Mouse (Mus musculus): ENCODE measurements around the gene Tmem200a. TPM values are rescaled to one million over a fixed set of nuclear protein-coding genes. Genes with fewer than 3 reads are reported as not detected.

Tmem200a gene
- total and polyA plus RNA-seq, 3 experiments: not detected

GRCm38 (mm10) chr10:25876809-25877208 lies 202.0 kb downstream of the Tmem200a start:
- H3K9me3 ChIP-seq (replicated peaks; ENCODE audit: low read length): no peaks in the 10 kb centered on the region
- in situ Hi-C loops (cut with MboI; ENCODE audit: low pct_ligation_motif_present, low pct_unique_long_range_greater_than_20kb, low sequenced_read_pairs) (no loop called here), dilution Hi-C loops (cut with MboI; ENCODE audit: extremely low pct_ligation_motif_present, extremely low pct_unique_long_range_greater_than_20kb, low sequenced_read_pairs) (no loop called here)
- no peak overlapping the region for H3K4me2 ChIP-seq (ENCODE audit: insufficient read depth, low read depth, poor library complexity, severe bottlenecking)
- H3K36me3 ChIP-seq (replicated peaks in 1 of 2; ENCODE audit: control insufficient read depth in 1 of 2, insufficient read depth in 1 of 2, low read length in 1 of 2): no peaks in the 10 kb centered on the region
- no peak for DNase-seq (ENCODE audit: extremely low read depth)
- H3K4me1 ChIP-seq (ENCODE audit: control insufficient read depth in 1 of 2, insufficient read depth in 2 of 2): peaks cover 0 to 5% of the 10 kb centered on the region in 2 experiments; a peak in 1 of 4 replicates
- no peaks in the 10 kb centered on the region for H3K27me3 ChIP-seq (replicated peaks)
- no peak overlapping the region for H3K9ac ChIP-seq (ENCODE audit: insufficient read depth, low read depth)
- H3K27ac ChIP-seq (ENCODE audit: insufficient read depth, low read depth): no peak overlapping the region
- no peaks in the 10 kb centered on the region for H3K79me2 ChIP-seq (replicated peaks; ENCODE audit: control insufficient read depth, extremely low read depth, insufficient read depth, poor library complexity, severe bottlenecking)
- no peak overlapping the region for H3K4me3 ChIP-seq (replicated peaks in 1 of 3; ENCODE audit: low read depth in 2 of 3, low read length in 2 of 3, poor library complexity in 1 of 3)
- TF ChIP-seq MYC (IDR thresholded peaks at IDR 0.05; ENCODE audit: low read depth, low read length) (no peak), ZC3H11A (IDR thresholded peaks at IDR 0.05; ENCODE audit: low read depth, low read length) (no peak), GABPA (IDR thresholded peaks at IDR 0.05; ENCODE audit: insufficient replicate concordance, low read depth, low read length) (no peak), USF2 (conservative IDR thresholded peaks at IDR 0.05; ENCODE audit: low read depth, low read length) (no peak), MAZ (IDR thresholded peaks at IDR 0.05; ENCODE audit: low read depth, low read length) (no peak), POLR2A (IDR thresholded peaks at IDR 0.05; ENCODE audit: low read depth, low read length) (no peak), MEF2A (IDR thresholded peaks at IDR 0.05; ENCODE audit: borderline replicate concordance, low read depth, low read length) (no peak), NELFE (IDR thresholded peaks at IDR 0.05; ENCODE audit: low read depth, low read length) (no peak), CTCF (conservative IDR thresholded peaks at IDR 0.05 in 1 of 2, IDR thresholded peaks at IDR 0.05 in 1 of 2; ENCODE audit: low read depth in 2 of 2, low read length in 2 of 2) (no peak), ZNF384 (IDR thresholded peaks at IDR 0.05; ENCODE audit: low read depth, low read length) (no peak), POLR2AphosphoS2 (IDR thresholded peaks at IDR 0.05; ENCODE audit: low read depth, low read length) (no peak), E2F4 (IDR thresholded peaks at IDR 0.05; ENCODE audit: insufficient replicate concordance, low read depth, low read length) (no peak), USF1 (IDR thresholded peaks at IDR 0.05; ENCODE audit: low read depth, low read length) (no peak), MXI1 (IDR thresholded peaks at IDR 0.05; ENCODE audit: low read depth, low read length) (no peak), SIN3A (IDR thresholded peaks at IDR 0.05; ENCODE audit: low read length) (no peak), CHD1 (IDR thresholded peaks at IDR 0.05; ENCODE audit: low read depth, low read length) (no peak), ZMIZ1 (IDR thresholded peaks at IDR 0.05; ENCODE audit: low read depth, low read length) (no peak), RAD21 (IDR thresholded peaks at IDR 0.05; ENCODE audit: low read depth, low read length) (no peak)

GRCm38 (mm10) chr10:25868739-25869138 lies 210.1 kb downstream of the Tmem200a start:
- Histone ChIP-seq H3K4me1 (ENCODE audit: control insufficient read depth in 1 of 2, insufficient read depth in 2 of 2) (no peaks in the 10 kb centered on the region), H3K4me2 (ENCODE audit: insufficient read depth, low read depth, poor library complexity, severe bottlenecking) (no peak overlapping the region), H3K27ac (ENCODE audit: insufficient read depth, low read depth) (no peak overlapping the region), H3K27me3 (replicated peaks) (no peaks in the 10 kb centered on the region), H3K36me3 (replicated peaks in 1 of 2; ENCODE audit: control insufficient read depth in 1 of 2, insufficient read depth in 1 of 2, low read length in 1 of 2) (no peaks in the 10 kb centered on the region), H3K9ac (ENCODE audit: insufficient read depth, low read depth) (no peak overlapping the region), H3K4me3 (replicated peaks in 1 of 3; ENCODE audit: low read depth in 2 of 3, low read length in 2 of 3, poor library complexity in 1 of 3) (no peak overlapping the region), H3K79me2 (replicated peaks; ENCODE audit: control insufficient read depth, extremely low read depth, insufficient read depth, poor library complexity, severe bottlenecking) (no peaks in the 10 kb centered on the region), H3K9me3 (replicated peaks; ENCODE audit: low read length) (no peaks in the 10 kb centered on the region)
- in situ Hi-C loops (cut with MboI; ENCODE audit: low pct_ligation_motif_present, low pct_unique_long_range_greater_than_20kb, low sequenced_read_pairs): no loop called here
- no peak for DNase-seq (ENCODE audit: extremely low read depth)
- dilution Hi-C loops (cut with MboI; ENCODE audit: extremely low pct_ligation_motif_present, extremely low pct_unique_long_range_greater_than_20kb, low sequenced_read_pairs): no loop called here
- TF ChIP-seq ZMIZ1 (IDR thresholded peaks at IDR 0.05; ENCODE audit: low read depth, low read length) (no peak), MAFK (IDR thresholded peaks at IDR 0.05; ENCODE audit: insufficient replicate concordance, low read length) (no peak), NELFE (IDR thresholded peaks at IDR 0.05; ENCODE audit: low read depth, low read length) (no peak), USF2 (conservative IDR thresholded peaks at IDR 0.05; ENCODE audit: low read depth, low read length) (no peak), USF1 (IDR thresholded peaks at IDR 0.05; ENCODE audit: low read depth, low read length) (no peak), MEF2A (IDR thresholded peaks at IDR 0.05; ENCODE audit: borderline replicate concordance, low read depth, low read length) (no peak), JUN (IDR thresholded peaks at IDR 0.05; ENCODE audit: insufficient read depth, low read depth, low read length) (no peak)

Other genes with a start within 250 kb of the Tmem200a start
- gene Gm9767, start 797 bp downstream of the Tmem200a start, total RNA-seq (2012; rRNA removed): not detected in 2 replicates
- not detected in 2 replicates for gene Gm9767, start 797 bp downstream of the Tmem200a start, total RNA-seq (2014; rRNA removed)
- not detected in 2 replicates for gene Gm9767, start 797 bp downstream of the Tmem200a start, polyA plus RNA-seq (2012; ENCODE audit: insufficient read length, low read depth)
- not detected in 2 replicates for gene Samd3, start 150.7 kb upstream of the Tmem200a start, total RNA-seq (2012; rRNA removed)
- not detected in 2 replicates for gene Samd3, start 150.7 kb upstream of the Tmem200a start, total RNA-seq (2014; rRNA removed)
- gene Samd3, start 150.7 kb upstream of the Tmem200a start, polyA plus RNA-seq (2012; ENCODE audit: insufficient read length, low read depth): not detected in 2 replicates

Measured in CH12.LX (cell line).